Mouse (Mus musculus): ENCODE data around the gene Kcnq2. TPM values are rescaled to one million over a fixed set of nuclear protein-coding genes. Genes with fewer than 3 reads are reported as not detected.

Gene Kcnq2
- polyA plus RNA-seq, 1 experiment = not detected

DNA sequence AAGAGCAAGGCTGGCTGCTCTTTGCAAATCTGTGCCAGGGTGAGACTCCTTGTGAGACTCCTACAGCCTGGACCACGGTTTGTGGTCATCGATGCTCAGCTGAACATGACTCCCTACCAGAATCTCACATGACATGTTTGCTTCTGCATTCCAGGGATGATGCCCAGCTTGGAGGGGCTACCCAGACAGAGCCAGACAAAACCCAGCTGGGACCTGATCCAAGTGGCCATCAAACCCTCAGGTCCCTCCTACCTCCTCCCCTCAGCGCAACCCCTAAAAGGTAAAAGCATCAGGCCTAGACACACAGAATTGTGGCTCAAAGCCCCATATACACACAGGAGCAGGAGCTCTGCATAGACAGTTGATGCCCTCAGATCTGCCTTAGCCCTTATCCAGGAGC, 19.3 kb upstream of the Kcnq2 start:
- H3K27ac ChIP-seq (replicated peaks; ENCODE audit: low read depth, low read length) = no peak overlapping the region
- H3K4me3 ChIP-seq (ENCODE audit: insufficient read depth, low read depth, low read length) = no peak overlapping the region
- no peaks in the 10 kb centered on the region for H3K4me1 ChIP-seq (ENCODE audit: control insufficient read depth, insufficient read depth, insufficient read length, low read length)

DNA sequence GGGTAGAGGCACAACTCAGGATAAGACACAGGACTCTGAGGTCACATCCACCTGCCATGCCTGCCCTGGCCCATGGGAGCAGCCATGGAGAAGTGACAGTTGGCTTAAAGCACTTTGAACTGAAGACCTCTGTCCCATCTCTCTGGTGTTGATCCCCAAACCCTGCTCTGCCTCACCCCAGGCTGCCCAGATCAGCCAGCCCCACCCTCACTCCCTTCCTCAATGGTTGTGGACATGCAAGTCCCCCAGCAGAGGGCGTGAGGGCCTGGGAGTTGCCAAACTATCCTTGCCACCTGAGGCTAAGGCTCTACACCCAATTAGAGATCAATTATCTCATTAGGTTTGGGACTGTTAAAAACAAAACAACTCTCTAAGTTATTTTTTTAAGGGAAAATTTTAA, 18.7 kb upstream of the Kcnq2 start:
- H3K4me3 ChIP-seq (ENCODE audit: insufficient read depth, low read depth, low read length) = no peak overlapping the region
- no peak overlapping the region for H3K27ac ChIP-seq (replicated peaks; ENCODE audit: low read depth, low read length)
- no peaks in the 10 kb centered on the region for H3K4me1 ChIP-seq (ENCODE audit: control insufficient read depth, insufficient read depth, insufficient read length, low read length)

DNA sequence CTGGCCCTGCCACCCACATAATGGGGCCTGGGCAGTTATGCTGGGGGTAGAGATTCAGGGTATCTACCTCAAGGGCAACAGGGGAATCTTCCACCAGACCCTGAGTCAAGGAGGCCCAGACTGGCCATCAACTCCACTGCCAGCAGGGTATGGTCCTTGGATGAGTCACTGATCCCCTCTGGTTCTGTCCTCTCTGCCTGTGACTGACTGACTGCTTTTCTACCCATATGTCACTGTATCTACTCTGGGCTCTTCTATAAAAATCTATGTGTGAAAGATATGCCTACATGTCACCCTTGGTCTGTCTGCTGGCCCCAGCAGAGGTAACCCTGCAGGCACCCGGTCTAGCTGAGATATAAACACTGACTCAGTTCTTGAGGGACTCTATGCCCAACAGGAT, 18.0 kb upstream of the Kcnq2 start:
- Histone ChIP-seq H3K4me3 (ENCODE audit: insufficient read depth, low read depth, low read length) (no peak overlapping the region), H3K4me1 (ENCODE audit: control insufficient read depth, insufficient read depth, insufficient read length, low read length) (peaks cover 5% of the 10 kb centered on the region; the same call in 1 of the 2 replicates), H3K27ac (replicated peaks; ENCODE audit: low read depth, low read length) (no peak overlapping the region)

DNA sequence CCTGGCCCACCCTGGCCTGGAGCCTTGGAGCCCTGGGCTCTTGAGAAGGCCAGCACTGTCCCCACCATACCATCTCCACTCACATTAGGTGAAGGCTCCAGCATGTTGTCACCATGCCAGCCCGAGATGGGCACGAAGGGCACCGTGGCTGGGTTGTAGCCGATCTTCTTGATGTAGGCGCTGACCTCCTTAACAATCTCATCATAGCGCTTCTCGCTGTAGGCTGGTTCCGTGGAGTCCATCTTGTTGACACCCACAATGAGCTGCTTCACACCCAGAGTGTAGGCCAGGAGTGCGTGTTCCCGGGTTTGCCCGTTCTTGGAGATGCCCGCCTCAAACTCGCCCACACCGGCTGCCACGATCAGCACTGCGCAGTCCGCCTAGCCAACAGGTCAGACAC, 17.6 kb upstream of the Kcnq2 start:
- H3K27ac ChIP-seq (replicated peaks; ENCODE audit: low read depth, low read length) = no peak overlapping the region
- H3K4me1 ChIP-seq (ENCODE audit: control insufficient read depth, insufficient read depth, insufficient read length, low read length) = peaks cover 5% of the 10 kb centered on the region; the same call in 1 of the 2 replicates
- no peak overlapping the region for H3K4me3 ChIP-seq (ENCODE audit: insufficient read depth, low read depth, low read length)

DNA sequence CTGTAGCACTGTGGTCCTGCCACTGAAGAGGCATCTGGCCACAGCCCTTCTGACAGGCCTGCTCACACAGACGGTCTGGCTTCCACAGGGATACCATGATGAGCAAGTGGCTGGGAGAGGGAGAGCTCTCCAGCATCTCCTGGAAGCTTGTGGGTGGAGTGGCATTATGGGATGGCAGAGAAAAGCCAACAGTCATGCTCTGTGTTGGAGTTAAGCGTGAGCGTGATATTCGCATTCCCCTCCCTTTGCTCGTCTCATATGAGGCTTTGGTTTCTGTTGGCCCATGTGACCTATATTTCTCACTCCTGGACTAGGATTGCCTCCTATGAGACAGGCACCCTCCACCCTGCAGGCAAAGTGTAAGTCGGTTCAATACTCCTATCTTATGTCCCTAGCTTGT, 15.2 kb upstream of the Kcnq2 start:
- Histone ChIP-seq H3K4me1 (ENCODE audit: control insufficient read depth, insufficient read depth, insufficient read length, low read length) (peaks cover 7% of the 10 kb centered on the region; the same call in 1 of the 2 replicates), H3K27ac (replicated peaks; ENCODE audit: low read depth, low read length) (no peak overlapping the region), H3K4me3 (ENCODE audit: insufficient read depth, low read depth, low read length) (no peak overlapping the region)

DNA sequence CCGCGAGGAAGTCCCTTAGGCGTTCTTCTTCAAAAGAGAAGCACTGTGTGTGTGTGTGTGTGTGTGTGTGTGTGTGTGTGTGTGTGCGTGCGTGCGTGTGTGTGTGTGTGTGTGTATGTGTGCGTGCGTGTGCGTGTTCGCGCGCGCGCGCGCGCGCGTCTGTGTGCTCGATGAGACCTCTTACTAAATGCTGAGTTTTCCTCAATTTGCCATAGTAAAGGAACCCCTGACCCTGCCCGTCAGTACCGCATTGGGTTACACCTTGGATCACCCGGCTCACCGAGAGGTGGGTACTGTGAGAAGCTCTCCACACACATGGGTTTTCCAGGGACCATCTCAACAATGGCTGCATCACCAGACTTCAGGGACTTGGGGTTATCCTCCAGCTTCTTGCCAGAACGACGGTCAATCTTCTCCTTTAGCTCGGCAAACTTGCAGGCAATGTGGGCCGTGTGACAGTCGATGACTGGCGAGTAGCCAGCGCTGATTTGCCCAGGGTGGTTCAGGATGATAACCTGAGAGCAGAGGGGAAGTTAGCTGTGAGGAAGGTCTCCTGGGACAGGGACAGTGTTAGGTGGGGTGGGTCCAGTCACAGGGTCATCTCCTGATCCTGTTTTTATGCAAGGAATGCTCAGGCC, 13.3 kb upstream of the Kcnq2 start:
- Histone ChIP-seq H3K4me1 (ENCODE audit: control insufficient read depth, insufficient read depth, insufficient read length, low read length) (peaks cover 7% of the 10 kb centered on the region; the same call in 1 of the 2 replicates), H3K4me3 (ENCODE audit: insufficient read depth, low read depth, low read length) (peak overlapping the region; percentile 41), H3K27ac (replicated peaks; ENCODE audit: low read depth, low read length) (no peak overlapping the region)

DNA sequence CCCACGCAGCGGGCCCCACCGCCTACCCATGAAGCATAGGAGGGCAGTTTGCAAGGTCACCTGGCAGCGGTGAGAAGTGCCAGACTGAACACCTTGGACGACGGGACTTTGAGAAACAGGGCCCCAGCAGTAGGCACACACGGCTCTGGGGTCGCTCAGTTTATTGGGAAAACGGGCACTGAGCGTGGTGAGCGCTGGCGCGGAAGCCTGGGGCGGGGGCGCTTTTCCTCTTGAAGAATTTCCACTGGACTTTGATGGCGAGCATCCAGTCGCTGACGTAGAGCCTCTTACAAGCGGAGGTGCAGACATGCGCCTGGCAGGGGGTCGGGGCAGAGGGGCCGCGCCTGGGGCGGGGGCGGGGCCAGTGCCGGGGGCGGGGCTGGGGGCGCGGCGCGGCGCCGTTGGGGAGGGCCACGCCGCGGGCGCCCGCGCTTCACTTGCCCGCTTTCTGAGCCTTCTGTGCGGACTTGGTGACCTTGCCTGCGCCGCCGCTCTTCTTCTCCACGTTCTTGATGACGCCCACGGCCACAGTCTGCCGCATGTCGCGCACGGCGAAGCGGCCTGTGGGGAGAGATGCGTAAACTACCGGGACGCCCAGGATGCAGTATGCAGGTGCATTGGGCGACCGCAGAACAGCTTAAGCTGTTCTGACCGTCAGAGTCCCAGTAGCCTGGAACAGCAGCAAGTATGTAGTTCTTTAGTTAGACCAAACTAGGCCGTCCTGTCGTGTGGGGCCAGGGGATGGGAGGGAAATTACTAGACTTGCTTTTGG, 12.6 kb upstream of the Kcnq2 start:
- Histone ChIP-seq H3K27ac (replicated peaks; ENCODE audit: low read depth, low read length) (no peak overlapping the region), H3K4me1 (ENCODE audit: control insufficient read depth, insufficient read depth, insufficient read length, low read length) (peaks cover 7% of the 10 kb centered on the region; the same call in 1 of the 2 replicates), H3K4me3 (ENCODE audit: insufficient read depth, low read depth, low read length) (peak overlapping the region; percentile 41)

DNA sequence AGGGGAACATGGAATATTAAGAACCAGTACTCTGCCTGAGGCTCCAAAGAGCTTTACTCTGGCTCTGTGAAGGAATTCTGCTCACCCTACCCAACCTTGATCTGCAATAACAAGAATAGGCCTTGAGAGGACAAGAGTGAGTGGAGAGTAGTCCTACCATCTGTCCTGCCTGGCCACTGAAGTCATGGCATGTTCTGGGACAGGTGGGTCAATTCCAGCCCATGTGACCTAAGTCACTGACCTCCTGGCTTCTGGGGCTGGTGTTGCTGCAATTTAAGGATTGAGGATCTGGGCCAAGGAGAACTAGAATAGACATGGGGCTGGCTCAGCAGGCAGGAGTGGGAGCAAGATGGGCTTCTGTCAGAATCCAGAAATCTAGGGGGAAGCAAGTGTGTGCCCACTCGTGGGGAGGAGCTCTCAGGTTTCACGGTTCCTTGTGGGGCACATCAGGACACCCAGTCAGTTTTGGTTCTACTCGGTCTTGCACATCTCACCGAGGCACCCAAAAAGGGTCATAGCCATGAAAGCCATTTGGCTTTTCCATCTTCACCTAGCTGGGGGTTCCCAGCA, 12.0 kb upstream of the Kcnq2 start:
- Histone ChIP-seq H3K27ac (replicated peaks; ENCODE audit: low read depth, low read length) (no peak overlapping the region), H3K4me3 (ENCODE audit: insufficient read depth, low read depth, low read length) (no peak overlapping the region), H3K4me1 (ENCODE audit: control insufficient read depth, insufficient read depth, insufficient read length, low read length) (peaks cover 7% of the 10 kb centered on the region; the same call in 1 of the 2 replicates)

DNA sequence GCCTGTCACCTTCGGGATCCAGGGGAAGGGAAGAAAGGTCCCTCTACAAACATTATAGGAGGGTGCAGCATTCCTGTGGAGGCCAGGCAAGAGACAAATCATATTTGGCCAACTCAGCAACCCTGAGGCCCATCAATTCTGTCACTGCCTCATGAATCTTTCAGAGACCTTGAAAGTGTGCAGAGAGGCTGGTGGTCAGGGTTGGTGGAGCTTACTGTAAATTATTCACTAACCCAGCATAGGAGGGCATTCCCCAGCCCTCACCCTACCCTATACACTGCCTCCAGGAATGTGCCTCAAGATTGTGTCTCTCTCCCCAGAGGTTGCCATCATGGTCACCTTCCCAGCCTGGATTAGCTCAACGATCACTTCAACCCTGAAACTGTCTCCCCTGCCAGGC, 9.6 kb upstream of the Kcnq2 start:
- no peak overlapping the region for H3K27ac ChIP-seq (replicated peaks; ENCODE audit: low read depth, low read length)
- H3K4me1 ChIP-seq (ENCODE audit: control insufficient read depth, insufficient read depth, insufficient read length, low read length) = peaks cover 7% of the 10 kb centered on the region; the same call in 1 of the 2 replicates
- H3K4me3 ChIP-seq (ENCODE audit: insufficient read depth, low read depth, low read length) = no peak overlapping the region

DNA sequence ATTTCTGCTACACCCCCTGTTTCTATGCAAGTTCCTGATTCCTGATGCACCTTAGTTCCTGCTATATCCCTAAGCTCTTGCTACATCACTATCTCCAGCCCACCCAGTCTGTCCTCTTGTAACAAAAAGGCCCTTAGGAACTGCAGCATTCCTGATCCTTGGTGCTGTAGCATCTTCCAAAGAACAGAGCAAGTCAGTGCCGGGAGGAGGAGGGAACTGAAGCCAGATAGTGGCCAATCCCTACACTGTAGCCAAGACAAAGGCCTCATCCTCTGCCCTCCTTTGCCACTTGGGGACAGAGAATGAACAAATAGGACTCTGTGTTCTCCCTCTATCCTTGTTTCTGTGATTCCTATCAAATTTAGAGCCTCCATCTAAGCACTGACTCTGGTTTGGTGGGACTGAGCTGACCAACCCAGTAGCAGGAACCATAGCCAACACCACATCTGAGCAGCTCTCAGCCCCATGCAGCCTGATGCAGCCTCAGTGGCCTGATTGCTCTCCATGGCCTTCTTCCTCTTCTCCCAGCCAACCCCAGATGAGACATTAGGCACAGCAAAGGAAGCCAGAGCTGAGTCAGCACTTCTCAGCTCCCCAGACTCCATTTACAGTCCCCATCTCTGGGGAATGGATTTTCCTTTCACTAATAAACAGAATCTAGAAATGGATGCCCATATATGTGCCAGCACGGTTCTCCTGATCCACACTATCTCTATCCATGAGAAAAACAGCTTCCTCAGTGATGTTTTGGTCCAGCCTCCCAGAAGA, 8.6 kb upstream of the Kcnq2 start:
- no peak overlapping the region for H3K27ac ChIP-seq (replicated peaks; ENCODE audit: low read depth, low read length)
- peaks cover 6% of the 10 kb centered on the region; the same call in 1 of the 2 replicates for H3K4me1 ChIP-seq (ENCODE audit: control insufficient read depth, insufficient read depth, insufficient read length, low read length)
- H3K4me3 ChIP-seq (ENCODE audit: insufficient read depth, low read depth, low read length) = no peak overlapping the region

DNA sequence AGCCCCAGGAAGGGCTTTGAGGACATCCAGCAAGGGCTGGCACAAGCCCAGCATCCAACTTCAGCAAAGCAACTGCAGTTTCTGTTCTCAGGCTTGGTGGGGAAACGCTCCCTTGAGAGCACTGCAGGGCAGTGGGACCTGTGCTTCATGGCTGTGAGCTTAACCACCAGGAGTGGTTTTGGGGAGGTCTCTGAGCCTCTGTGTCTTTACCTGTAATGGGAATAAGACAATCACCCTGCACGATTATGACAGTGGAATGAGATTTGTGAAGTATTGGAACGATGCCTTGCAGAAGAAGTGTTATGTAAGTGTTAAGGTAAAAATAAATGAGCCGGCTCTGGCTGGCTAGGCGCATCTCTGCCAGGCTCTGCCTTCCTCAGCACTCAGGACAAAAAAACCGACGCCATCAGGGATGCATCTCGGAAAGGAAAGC, 7.6 kb upstream of the Kcnq2 start:
- Histone ChIP-seq H3K4me3 (ENCODE audit: insufficient read depth, low read depth, low read length) (no peak overlapping the region), H3K4me1 (ENCODE audit: control insufficient read depth, insufficient read depth, insufficient read length, low read length) (0 out of 2 replicates have a peak, but pooled peaks cover 3% of the 10 kb centered on the region), H3K27ac (replicated peaks; ENCODE audit: low read depth, low read length) (no peak overlapping the region)

DNA sequence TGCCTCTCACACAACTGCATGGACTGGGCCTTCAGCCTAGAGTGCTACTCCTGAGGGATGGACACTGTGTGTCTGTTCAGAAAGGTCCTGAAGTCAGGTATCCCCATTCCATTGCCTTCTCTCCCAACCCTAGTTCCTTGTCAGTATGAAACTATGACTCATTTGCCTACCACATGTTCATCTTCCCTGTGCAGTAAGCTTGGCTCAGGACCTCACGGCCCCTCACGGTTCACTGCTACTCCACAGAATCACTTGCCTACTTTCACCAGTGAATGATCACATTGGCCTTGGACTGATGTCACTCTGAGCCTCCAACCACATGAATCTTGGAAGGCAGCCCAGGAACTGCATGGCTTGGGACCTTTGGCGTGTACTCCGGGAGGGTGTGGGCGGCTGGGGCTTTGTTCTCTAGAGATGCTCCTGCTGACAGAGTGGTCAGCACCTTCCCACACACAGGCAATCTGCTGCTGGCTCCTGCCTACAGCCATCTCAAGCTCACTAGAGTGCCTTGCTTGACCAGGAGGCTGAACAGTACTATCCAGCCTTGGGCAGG, 4.6 kb upstream of the Kcnq2 start:
- Histone ChIP-seq H3K4me1 (ENCODE audit: control insufficient read depth, insufficient read depth, insufficient read length, low read length) (no peaks in the 10 kb centered on the region), H3K4me3 (ENCODE audit: insufficient read depth, low read depth, low read length) (no peak overlapping the region), H3K27ac (replicated peaks; ENCODE audit: low read depth, low read length) (no peak overlapping the region)

DNA sequence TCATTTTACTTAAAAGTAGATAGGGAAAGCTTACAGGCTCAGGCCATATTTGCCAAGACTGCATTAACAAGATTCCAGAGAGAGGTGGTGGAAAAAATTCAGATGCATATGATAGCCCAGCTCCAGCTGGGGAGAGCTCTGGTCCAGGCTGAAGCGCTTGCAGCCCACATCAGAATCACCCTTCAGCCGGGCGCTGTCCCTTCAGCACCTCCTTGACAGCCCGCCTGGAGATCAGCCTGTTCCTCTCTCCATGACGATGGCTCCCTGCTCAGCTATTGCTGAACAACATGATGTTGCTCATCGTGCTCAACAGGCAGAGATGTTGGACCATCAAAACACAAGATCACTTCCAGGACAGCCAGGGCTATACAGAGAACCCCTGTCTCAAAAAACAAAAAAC, 1.8 kb upstream of the Kcnq2 start:
- H3K4me1 ChIP-seq (ENCODE audit: control insufficient read depth, insufficient read depth, insufficient read length, low read length) = no peaks in the 10 kb centered on the region
- no peak overlapping the region for H3K27ac ChIP-seq (replicated peaks; ENCODE audit: low read depth, low read length)
- H3K4me3 ChIP-seq (ENCODE audit: insufficient read depth, low read depth, low read length) = no peak overlapping the region

DNA sequence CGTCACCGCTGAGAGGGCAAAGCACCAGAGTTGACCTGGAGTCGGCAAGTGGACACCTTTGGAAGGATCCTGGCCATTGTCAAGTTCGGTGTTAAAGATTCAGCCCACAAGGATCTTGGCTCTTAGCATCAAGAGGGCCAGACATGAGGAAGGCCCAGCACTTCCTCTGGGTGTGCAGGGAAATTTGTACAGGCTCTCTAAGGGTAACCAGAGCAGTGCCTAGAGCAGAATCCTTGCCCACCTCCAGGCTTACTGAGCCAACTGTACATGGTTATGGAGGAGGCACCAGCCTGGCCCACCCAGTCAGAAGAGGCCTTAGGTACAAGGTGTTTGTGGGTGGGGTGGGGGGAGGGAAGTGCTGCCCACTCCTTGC, 332 bp upstream of the Kcnq2 start:
- no peak overlapping the region for H3K4me3 ChIP-seq (ENCODE audit: insufficient read depth, low read depth, low read length)
- H3K27ac ChIP-seq (replicated peaks; ENCODE audit: low read depth, low read length) = no peak overlapping the region
- no peaks in the 10 kb centered on the region for H3K4me1 ChIP-seq (ENCODE audit: control insufficient read depth, insufficient read depth, insufficient read length, low read length)

All from brown adipose tissue, adult 24 weeks (tissue).